Mouse (Mus musculus) ES-E14 (cell line): ENCODE data around the gene Siglece.

Experiments
- CHD2 ChIP-seq: IDR thresholded peaks from 2 replicates; pipeline ENCODE4 v1.6.1; 2014; ENCODE audit warnings: mild to moderate bottlenecking, low read depth, low read length, inconsistent platforms
- ZC3H11A ChIP-seq: IDR thresholded peaks from 2 replicates; pipeline ENCODE4 v1.6.1; 2012; ENCODE audit warnings: low read depth, mild to moderate bottlenecking, inconsistent platforms, low read length, borderline replicate concordance
- ZNF384 ChIP-seq: IDR thresholded peaks from 2 replicates; pipeline ENCODE4 v1.6.1; 2012; ENCODE audit warnings: low read depth, low read length, inconsistent platforms

GRCm38 (mm10) chr7:43660002-43660401, at the start of gene Siglece:
- TF ChIP-seq ZC3H11A (no peak), CHD2 (no peak), ZNF384 (no peak)
